Mouse (Mus musculus): ENCODE results near the gene Ano10. TPM values are rescaled to one million over a fixed set of nuclear protein-coding genes. Genes with fewer than 3 reads are reported as not detected.
"Not testable (repeated sequence)": the region's sequence is repeated elsewhere in the genome, so short reads cannot be mapped to it uniquely, and the experiment has no call there.

Ano10 gene
- polyA plus RNA-seq, 1 experiment from 2014 or later, result 46.1 TPM

GRCm38 (mm10) chr9:122313128-122313527, 18.9 kb upstream of the Ano10 start:
- not testable (repeated sequence) for H3K27me3 ChIP-seq; H3K27ac ChIP-seq; H3K9ac ChIP-seq; H3K4me2 ChIP-seq; H3K9me3 ChIP-seq; H3K4me1 ChIP-seq; H3K36me3 ChIP-seq; ATAC-seq (ENCODE audit: insufficient number of reproducible peaks, low FRiP score, low TSS enrichment, low read depth); H3K4me3 ChIP-seq
- WGBS, result 43% methylated on average over 1 of the region's 1 CpGs

GRCm38 (mm10) chr9:122312296-122312990, 18.2 kb upstream of the Ano10 start:
- no peak for ATAC-seq (ENCODE audit: insufficient number of reproducible peaks, low FRiP score, low TSS enrichment, low read depth)
- no peak overlapping the region for H3K4me3 ChIP-seq
- WGBS, result 69% methylated on average over 7 of the region's 7 CpGs

GRCm38 (mm10) chr9:122311051-122311760, 17.0 kb upstream of the Ano10 start:
- Histone ChIP-seq H3K4me1 (0 out of 2 replicates have a peak, but pooled peaks cover 4% of the 10 kb centered on the region), H3K9me3 (no peaks in the 10 kb centered on the region), H3K36me3 (no peaks in the 10 kb centered on the region), H3K4me3 (peak overlapping the region; percentile 50), H3K4me2 (peak overlapping the region; percentile 55), H3K27me3 (no peaks in the 10 kb centered on the region), H3K9ac (no peak overlapping the region), H3K27ac (peak overlapping the region; percentile 87)
- WGBS, result 57% methylated on average over 7 of the region's 7 CpGs
- ATAC-seq (ENCODE audit: insufficient number of reproducible peaks, low FRiP score, low TSS enrichment, low read depth), result no peak

More at GRCm38 (mm10) chr9:122312296-122312990, 18.2 kb upstream of the Ano10 start:
- Histone ChIP-seq H3K9ac (no peak overlapping the region), H3K36me3 (no peaks in the 10 kb centered on the region), H3K27ac (no peak overlapping the region), H3K9me3 (no peaks in the 10 kb centered on the region), H3K4me1 (0 out of 2 replicates have a peak, but pooled peaks cover 4% of the 10 kb centered on the region), H3K4me2 (no peak overlapping the region), H3K27me3 (no peaks in the 10 kb centered on the region)

- WGBS, result 2% methylated on average over 17 of the region's 19 CpGs
- no peaks in the 10 kb centered on the region for H3K27me3 ChIP-seq
- peak overlapping the region; percentile 87 for H3K27ac ChIP-seq
- 0 out of 2 replicates have a peak, but pooled peaks cover 4% of the 10 kb centered on the region for H3K4me1 ChIP-seq
- peak; percentile 85 for ATAC-seq (ENCODE audit: insufficient number of reproducible peaks, low FRiP score, low TSS enrichment, low read depth)
- peak overlapping the region; percentile 50 for H3K4me3 ChIP-seq
- no peaks in the 10 kb centered on the region for H3K36me3 ChIP-seq
- H3K4me2 ChIP-seq, result peak overlapping the region; percentile 55
- H3K9ac ChIP-seq, result no peak overlapping the region
- no peaks in the 10 kb centered on the region for H3K9me3 ChIP-seq
Measured at GRCm38 (mm10) chr9:122310613-122311049, 16.4 kb upstream of the Ano10 start.

GRCm38 (mm10) chr9:122309013-122309980, 15.1 kb upstream of the Ano10 start:
- no peak overlapping the region for H3K9ac ChIP-seq
- H3K27ac ChIP-seq, result no peak overlapping the region
- no peak overlapping the region for H3K4me3 ChIP-seq
- no peaks in the 10 kb centered on the region for H3K36me3 ChIP-seq
- H3K9me3 ChIP-seq, result no peaks in the 10 kb centered on the region
- no peak; the same call in 1 of the 2 replicates for ATAC-seq (ENCODE audit: insufficient number of reproducible peaks, low FRiP score, low TSS enrichment, low read depth)
- H3K4me2 ChIP-seq, result no peak overlapping the region
- 57% methylated on average over 14 of the region's 14 CpGs for WGBS
- no peaks in the 10 kb centered on the region for H3K27me3 ChIP-seq
- 0 out of 2 replicates have a peak, but pooled peaks cover 4% of the 10 kb centered on the region for H3K4me1 ChIP-seq

- no peaks in the 10 kb centered on the region for H3K36me3 ChIP-seq
- no peak for ATAC-seq (ENCODE audit: insufficient number of reproducible peaks, low FRiP score, low TSS enrichment, low read depth)
- WGBS, result 72% methylated on average over 3 of the region's 3 CpGs
- no peaks in the 10 kb centered on the region for H3K27me3 ChIP-seq
- H3K4me1 ChIP-seq, result no peaks in the 10 kb centered on the region
- no peak overlapping the region for H3K9ac ChIP-seq
- H3K27ac ChIP-seq, result no peak overlapping the region
- H3K4me3 ChIP-seq, result no peak overlapping the region
- no peak overlapping the region for H3K4me2 ChIP-seq
- H3K9me3 ChIP-seq, result no peaks in the 10 kb centered on the region
Measured at GRCm38 (mm10) chr9:122305302-122305701, 11.1 kb upstream of the Ano10 start.

GRCm38 (mm10) chr9:122296169-122296568, 1.9 kb upstream of the Ano10 start:
- WGBS, result 86% methylated on average over 5 of the region's 5 CpGs
- no peak overlapping the region for H3K4me3 ChIP-seq
- H3K36me3 ChIP-seq, result no peaks in the 10 kb centered on the region
- no peak overlapping the region for H3K27ac ChIP-seq
- H3K27me3 ChIP-seq, result no peaks in the 10 kb centered on the region
- no peak overlapping the region for H3K4me2 ChIP-seq
- H3K9me3 ChIP-seq, result no peaks in the 10 kb centered on the region
- no peak overlapping the region for H3K9ac ChIP-seq
- ATAC-seq (ENCODE audit: insufficient number of reproducible peaks, low FRiP score, low TSS enrichment, low read depth), result no peak
- H3K4me1 ChIP-seq, result peaks cover 8% of the 10 kb centered on the region

- Histone ChIP-seq H3K27ac (no peak overlapping the region), H3K4me2 (no peak overlapping the region), H3K9ac (no peak overlapping the region), H3K4me1 (peaks cover 15% of the 10 kb centered on the region), H3K9me3 (no peaks in the 10 kb centered on the region), H3K27me3 (no peaks in the 10 kb centered on the region), H3K36me3 (no peaks in the 10 kb centered on the region), H3K4me3 (no peak overlapping the region)
- no peak for ATAC-seq (ENCODE audit: insufficient number of reproducible peaks, low FRiP score, low TSS enrichment, low read depth)
Measured at GRCm38 (mm10) chr9:122295396-122295795, 1.2 kb upstream of the Ano10 start.

GRCm38 (mm10) chr9:122293865-122294241, 370 bp downstream of the Ano10 start:
- Histone ChIP-seq H3K4me1 (peaks cover 17% of the 10 kb centered on the region), H3K9me3 (no peaks in the 10 kb centered on the region), H3K36me3 (no peaks in the 10 kb centered on the region), H3K4me3 (peak overlapping the region; percentile 80), H3K4me2 (peak overlapping the region; percentile 60), H3K9ac (peak overlapping the region; percentile 74), H3K27me3 (no peaks in the 10 kb centered on the region), H3K27ac (peak overlapping the region; percentile 78)
- WGBS, result under 1% methylated on average over 23 of the region's 23 CpGs
- ATAC-seq (ENCODE audit: insufficient number of reproducible peaks, low FRiP score, low TSS enrichment, low read depth), result peak; percentile 43; the same call in 1 of the 2 replicates

GRCm38 (mm10) chr9:122290192-122290591, 4.0 kb downstream of the Ano10 start:
- no peak overlapping the region for H3K4me3 ChIP-seq
- H3K27ac ChIP-seq, result no peak overlapping the region
- ATAC-seq (ENCODE audit: insufficient number of reproducible peaks, low FRiP score, low TSS enrichment, low read depth), result no peak
- no peak overlapping the region for H3K4me2 ChIP-seq
- H3K4me1 ChIP-seq, result peaks cover 17% of the 10 kb centered on the region
- no peaks in the 10 kb centered on the region for H3K9me3 ChIP-seq
- H3K9ac ChIP-seq, result no peak overlapping the region
- no peaks in the 10 kb centered on the region for H3K36me3 ChIP-seq
- H3K27me3 ChIP-seq, result no peaks in the 10 kb centered on the region
- 86% methylated on average over 2 of the region's 2 CpGs for WGBS

- Histone ChIP-seq H3K36me3 (no peaks in the 10 kb centered on the region), H3K27ac (no peak overlapping the region), H3K9me3 (no peaks in the 10 kb centered on the region), H3K27me3 (no peaks in the 10 kb centered on the region), H3K4me1 (peaks cover 15% of the 10 kb centered on the region), H3K4me3 (no peak overlapping the region), H3K9ac (no peak overlapping the region), H3K4me2 (no peak overlapping the region)
- 25% methylated on average over 3 of the region's 3 CpGs for WGBS
- no peak for ATAC-seq (ENCODE audit: insufficient number of reproducible peaks, low FRiP score, low TSS enrichment, low read depth)
Measured at GRCm38 (mm10) chr9:122288416-122288815, 5.8 kb downstream of the Ano10 start.
